Mouse (Mus musculus): ENCODE measurements around the gene Catsperd. TPM values are rescaled to one million over a fixed set of nuclear protein-coding genes. Genes with fewer than 3 reads are reported as not detected.

Gene Catsperd
- polyA plus RNA-seq, 1 experiment from 2014 or later, result 0.61 TPM

DNA sequence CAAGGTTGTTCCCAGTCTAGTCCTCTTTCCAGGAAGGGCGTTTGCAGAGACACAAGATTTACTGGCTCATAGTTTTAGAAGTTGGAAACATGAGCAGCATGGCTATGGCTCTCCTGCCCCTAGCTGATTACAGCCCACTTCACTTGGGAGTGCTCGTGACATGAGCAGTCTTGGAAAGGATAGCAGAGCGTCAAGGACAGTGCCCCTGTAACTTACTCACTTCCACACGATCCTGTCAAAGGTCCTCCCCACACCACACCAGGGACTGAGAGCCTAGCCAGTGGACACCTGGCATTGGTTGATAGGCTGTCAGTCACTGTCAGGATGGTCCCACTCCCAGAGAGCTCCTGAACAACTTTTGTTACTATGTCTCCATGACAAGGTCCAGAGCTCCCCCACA is 75.1 kb downstream of the Catsperd start:
- no peak for ATAC-seq (ENCODE audit: insufficient number of reproducible peaks, low FRiP score, low TSS enrichment, low read depth)
- Histone ChIP-seq H3K27me3 (ENCODE audit: control insufficient read depth, insufficient read depth, low read length) (no peaks in the 10 kb centered on the region), H3K36me3 (ENCODE audit: control insufficient read depth, insufficient read depth, low read length) (peaks cover 72% of the 10 kb centered on the region), H3K9ac (ENCODE audit: low read length) (no peak overlapping the region), H3K4me3 (ENCODE audit: low read depth, low read length) (no peak overlapping the region), H3K4me1 (ENCODE audit: control insufficient read depth, insufficient read depth, low read length) (no peaks in the 10 kb centered on the region), H3K9me3 (ENCODE audit: control insufficient read depth, low read length) (no peaks in the 10 kb centered on the region), H3K4me2 (ENCODE audit: low read depth, severe bottlenecking) (no peak overlapping the region), H3K27ac (replicated peaks; ENCODE audit: low read depth, low read length) (no peak overlapping the region)
- DNase-seq (ENCODE audit: low spot score), result no peak
- WGBS, result 81% methylated on average over 4 of the region's 4 CpGs

DNA sequence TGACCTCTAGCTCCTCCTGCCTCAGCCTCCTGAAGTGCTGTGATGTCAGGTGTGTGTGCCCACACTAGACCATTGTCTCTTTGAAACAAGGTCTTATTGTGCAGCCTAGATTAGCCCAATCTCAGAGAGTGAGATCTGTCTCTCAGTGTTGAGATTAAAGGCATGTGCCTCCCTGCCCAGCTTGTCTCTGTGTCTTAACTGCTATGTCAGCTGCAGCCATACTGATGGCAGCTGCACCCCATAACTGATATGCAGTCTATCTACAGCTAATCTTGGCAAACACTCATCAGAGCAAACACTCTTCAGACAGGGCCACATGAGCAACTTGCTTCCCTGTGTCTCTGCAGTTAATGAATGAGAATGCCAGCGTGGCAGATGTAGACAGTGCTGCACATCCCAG is 78.6 kb downstream of the Catsperd start:
- H3K9ac ChIP-seq (ENCODE audit: low read length), result no peak overlapping the region
- H3K27me3 ChIP-seq (ENCODE audit: control insufficient read depth, insufficient read depth, low read length), result no peaks in the 10 kb centered on the region
- 89% methylated on average over 1 of the region's 1 CpGs for WGBS
- peaks cover 70% of the 10 kb centered on the region for H3K36me3 ChIP-seq (ENCODE audit: control insufficient read depth, insufficient read depth, low read length)
- no peak overlapping the region for H3K27ac ChIP-seq (replicated peaks; ENCODE audit: low read depth, low read length)
- H3K4me2 ChIP-seq (ENCODE audit: low read depth, severe bottlenecking), result no peak overlapping the region
- H3K4me1 ChIP-seq (ENCODE audit: control insufficient read depth, insufficient read depth, low read length), result no peaks in the 10 kb centered on the region
- DNase-seq (ENCODE audit: low spot score), result no peak
- no peak overlapping the region for H3K4me3 ChIP-seq (ENCODE audit: low read depth, low read length)
- H3K9me3 ChIP-seq (ENCODE audit: control insufficient read depth, low read length), result no peaks in the 10 kb centered on the region
- ATAC-seq (ENCODE audit: insufficient number of reproducible peaks, low FRiP score, low TSS enrichment, low read depth), result no peak

DNA sequence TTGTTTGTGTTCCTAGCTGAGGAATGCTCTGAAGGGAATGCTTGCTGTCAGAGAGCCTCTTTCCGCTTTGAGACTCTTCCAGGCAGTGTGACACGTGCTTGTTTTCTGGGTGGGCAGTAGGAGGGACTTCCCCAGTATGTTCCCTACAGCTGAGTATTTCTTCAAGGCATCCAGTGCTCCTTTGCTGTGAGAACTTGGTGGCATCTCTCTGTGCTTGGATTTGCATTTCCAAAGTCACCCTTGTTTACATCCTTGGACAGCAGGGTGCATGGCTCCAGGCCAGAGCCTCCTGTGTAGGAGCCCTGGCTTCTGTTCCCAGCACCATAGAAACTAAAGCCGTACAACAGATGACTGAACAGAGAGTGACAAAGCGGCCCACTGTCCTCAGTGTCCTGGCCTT is 80.7 kb downstream of the Catsperd start:
- WGBS, result 81% methylated on average over 4 of the region's 4 CpGs
- Histone ChIP-seq H3K9me3 (ENCODE audit: control insufficient read depth, low read length) (no peaks in the 10 kb centered on the region), H3K27me3 (ENCODE audit: control insufficient read depth, insufficient read depth, low read length) (no peaks in the 10 kb centered on the region), H3K36me3 (ENCODE audit: control insufficient read depth, insufficient read depth, low read length) (peaks cover 67% of the 10 kb centered on the region), H3K27ac (replicated peaks; ENCODE audit: low read depth, low read length) (no peak overlapping the region), H3K4me3 (ENCODE audit: low read depth, low read length) (no peak overlapping the region), H3K4me1 (ENCODE audit: control insufficient read depth, insufficient read depth, low read length) (no peaks in the 10 kb centered on the region), H3K9ac (ENCODE audit: low read length) (no peak overlapping the region), H3K4me2 (ENCODE audit: low read depth, severe bottlenecking) (no peak overlapping the region)
- no peak for ATAC-seq (ENCODE audit: insufficient number of reproducible peaks, low FRiP score, low TSS enrichment, low read depth)
- DNase-seq (ENCODE audit: low spot score), result no peak

DNA sequence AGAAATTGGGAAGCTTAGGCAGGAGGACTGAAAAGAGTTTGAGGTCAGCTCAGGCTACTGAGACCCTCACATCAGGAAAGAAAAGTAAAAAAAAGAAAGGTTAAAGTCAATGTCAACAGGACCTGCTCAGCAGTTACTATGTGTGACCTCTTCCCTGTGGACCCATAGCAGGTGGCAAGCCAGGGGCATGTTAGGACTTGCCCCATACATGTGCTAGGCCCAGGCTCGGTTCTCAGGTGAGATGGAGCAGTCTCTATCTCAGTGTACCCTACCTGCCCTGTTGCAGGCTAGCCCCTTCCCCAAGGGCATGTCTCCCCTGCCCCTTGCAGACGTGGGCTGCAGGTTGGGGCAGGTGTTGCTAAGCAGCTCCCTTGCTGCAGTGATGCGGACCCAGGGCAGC is 81.8 kb downstream of the Catsperd start:
- 83% methylated on average over 3 of the region's 3 CpGs for WGBS

More for the DNA sequence above, 81.8 kb downstream of the Catsperd start:
- H3K4me1 ChIP-seq (ENCODE audit: control insufficient read depth, insufficient read depth, low read length), result no peaks in the 10 kb centered on the region
- no peaks in the 10 kb centered on the region for H3K9me3 ChIP-seq (ENCODE audit: control insufficient read depth, low read length)
- H3K36me3 ChIP-seq (ENCODE audit: control insufficient read depth, insufficient read depth, low read length), result peaks cover 64% of the 10 kb centered on the region
- no peak for ATAC-seq (ENCODE audit: insufficient number of reproducible peaks, low FRiP score, low TSS enrichment, low read depth)
- no peak for DNase-seq (ENCODE audit: low spot score)
- H3K4me3 ChIP-seq (ENCODE audit: low read depth, low read length), result no peak overlapping the region
- no peak overlapping the region for H3K4me2 ChIP-seq (ENCODE audit: low read depth, severe bottlenecking)
- no peak overlapping the region for H3K27ac ChIP-seq (replicated peaks; ENCODE audit: low read depth, low read length)
- H3K9ac ChIP-seq (ENCODE audit: low read length), result no peak overlapping the region
- no peaks in the 10 kb centered on the region for H3K27me3 ChIP-seq (ENCODE audit: control insufficient read depth, insufficient read depth, low read length)

Other genes starting within 250 kb of the Catsperd start
- 82.5 and 86.2 TPM in 2 replicates for gene Ptprs, start 151.7 kb upstream of the Catsperd start, polyA plus RNA-seq (2014; fragmentation: Nextera tagmentation; extraction: Ambion mirVana)
- not detected in 2 replicates for gene Znrf4, start 115.7 kb upstream of the Catsperd start, polyA plus RNA-seq (2014; fragmentation: Nextera tagmentation; extraction: Ambion mirVana)
- 0.73 and 0.84 TPM in 2 replicates for gene Gm20219, start 73.8 kb upstream of the Catsperd start, polyA plus RNA-seq (2014; fragmentation: Nextera tagmentation; extraction: Ambion mirVana)
- 65.3 and 78.6 TPM in 2 replicates for gene Safb2, start 43.6 kb upstream of the Catsperd start, polyA plus RNA-seq (2014; fragmentation: Nextera tagmentation; extraction: Ambion mirVana)
- gene Safb, start 43.3 kb upstream of the Catsperd start, polyA plus RNA-seq (2014; fragmentation: Nextera tagmentation; extraction: Ambion mirVana), result 119 and 132 TPM in 2 replicates
- gene 2410015M20Rik, start 18.4 kb upstream of the Catsperd start, polyA plus RNA-seq (2014; fragmentation: Nextera tagmentation; extraction: Ambion mirVana), result 198 and 203 TPM in 2 replicates
- 1,726 and 1,764 TPM in 2 replicates for gene Rpl36, start 14.7 kb upstream of the Catsperd start, polyA plus RNA-seq (2014; fragmentation: Nextera tagmentation; extraction: Ambion mirVana)
- 61.9 and 66.3 TPM in 2 replicates for gene Lonp1, start 1.3 kb upstream of the Catsperd start, polyA plus RNA-seq (2014; fragmentation: Nextera tagmentation; extraction: Ambion mirVana)
- 118 and 131 TPM in 2 replicates for gene Ranbp3, start 45.2 kb downstream of the Catsperd start, polyA plus RNA-seq (2014; fragmentation: Nextera tagmentation; extraction: Ambion mirVana)
- 413 and 428 TPM in 2 replicates for gene Ndufa11, start 89.6 kb downstream of the Catsperd start, polyA plus RNA-seq (2014; fragmentation: Nextera tagmentation; extraction: Ambion mirVana)
- 19.7 and 21.1 TPM in 2 replicates for gene Vmac, start 89.9 kb downstream of the Catsperd start, polyA plus RNA-seq (2014; fragmentation: Nextera tagmentation; extraction: Ambion mirVana)
- gene Nrtn, start 129.4 kb downstream of the Catsperd start, polyA plus RNA-seq (2014; fragmentation: Nextera tagmentation; extraction: Ambion mirVana), result 19.0 and 19.9 TPM in 2 replicates
- gene Dus3l, start 136.6 kb downstream of the Catsperd start, polyA plus RNA-seq (2014; fragmentation: Nextera tagmentation; extraction: Ambion mirVana), result 37.3 and 38.2 TPM in 2 replicates
- 1.2 TPM in 2 replicates for gene Prr22, start 142.1 kb downstream of the Catsperd start, polyA plus RNA-seq (2014; fragmentation: Nextera tagmentation; extraction: Ambion mirVana)
- 2.7 and 2.9 TPM in 2 replicates for gene Rfx2, start 202.9 kb downstream of the Catsperd start, polyA plus RNA-seq (2014; fragmentation: Nextera tagmentation; extraction: Ambion mirVana)
- not detected in 2 replicates for gene Acsbg2, start 246.3 kb downstream of the Catsperd start, polyA plus RNA-seq (2014; fragmentation: Nextera tagmentation; extraction: Ambion mirVana)
- 0.40 and 0.50 TPM in 2 replicates for gene 1700061G19Rik, start 247.3 kb downstream of the Catsperd start, polyA plus RNA-seq (2014; fragmentation: Nextera tagmentation; extraction: Ambion mirVana)